7 mouse cellular contexts compared by ENCODE assay signal in the genomic region with DNA sequence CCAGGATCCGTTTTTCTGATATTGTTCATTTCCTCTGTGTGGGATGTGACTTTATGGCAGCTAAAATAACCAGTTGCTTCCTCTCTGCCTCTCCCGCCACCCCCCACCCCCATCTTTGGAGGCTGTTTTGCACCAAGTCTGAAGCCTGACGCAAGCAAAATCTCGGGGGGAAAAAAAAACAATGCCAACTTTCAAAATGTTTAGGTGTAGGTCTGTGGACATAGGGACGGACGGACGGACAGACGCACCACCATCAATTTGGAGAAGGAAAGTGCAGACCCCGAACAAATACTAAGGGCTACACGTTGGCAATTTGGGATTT. TPM values are rescaled to one million over a fixed set of nuclear protein-coding genes. Genes with fewer than 3 reads are reported as not detected.
A peak's percentile ranks its signal among the peaks of the same experiment; 100 is the strongest.
DNase-seq lines count a peak whose midpoint lies in the region; ATAC-seq and TF ChIP-seq lines count a peak whose summit lies in the region.

No protein-coding gene starts in this region.

- no peaks in the 10 kb centered on the region for H3K4me1 ChIP-seq in kidney, adult 2 months (ENCODE audit: control insufficient read depth, insufficient read depth, low read length)
- H3K4me1 ChIP-seq in ES-Bruce4 (ENCODE audit: control insufficient read depth, insufficient read depth, low read length): no peaks in the 10 kb centered on the region
- H3K4me1 ChIP-seq in heart, embryonic 15.5 days (replicated peaks): peaks cover 22% of the 10 kb centered on the region

- TF ChIP-seq EP300 in ES-Bruce4 (IDR thresholded peaks at IDR 0.05; ENCODE audit: insufficient read depth, low read depth, low read length): no peak

- H3K4me2 ChIP-seq in heart, embryonic 15.5 days: peak overlapping the region; percentile 83

- WGBS in kidney, adult 2 months: 17% methylated on average over 10 of the region's 10 CpGs
- WGBS in heart, embryonic 15.5 days: 8% methylated on average over 10 of the region's 10 CpGs
- 2% methylated on average over 10 of the region's 10 CpGs for WGBS in macrophage (ENCODE audit: missing documents)

- DNase-seq in kidney, adult 2 months: no peak
- DNase-seq in kidney, adult 18-20 months: no peak
- no peak for DNase-seq in thymus, postnatal 10 days (ENCODE audit: low spot score in 2 of 2)
- no peak for DNase-seq in spleen, postnatal 14 days (ENCODE audit: low spot score in 2 of 2)

- H3K36me3 ChIP-seq in kidney, adult 2 months (ENCODE audit: control insufficient read depth, insufficient read depth, low read length): no peaks in the 10 kb centered on the region
- peaks cover 8% of the 10 kb centered on the region for H3K36me3 ChIP-seq in ES-Bruce4 (ENCODE audit: control insufficient read depth, insufficient read depth, low read length, poor library complexity, severe bottlenecking)
- H3K36me3 ChIP-seq in heart, embryonic 15.5 days: no peaks in the 10 kb centered on the region
- H3K36me3 ChIP-seq in macrophage (ENCODE audit: inconsistent target): peaks cover 14% of the 10 kb centered on the region; the same call in 1 of the 2 replicates

- TF ChIP-seq POLR2A in kidney, adult 2 months (IDR thresholded peaks at IDR 0.05; ENCODE audit: low read depth, low read length): no peak
- TF ChIP-seq POLR2A in ES-Bruce4 (IDR thresholded peaks at IDR 0.05; ENCODE audit: insufficient read depth, low read length): no peak

- peak overlapping the region; percentile 71 for H3K4me3 ChIP-seq in kidney, adult 2 months (ENCODE audit: insufficient read depth, low read depth, low read length)
- H3K4me3 ChIP-seq in ES-Bruce4 (ENCODE audit: low read depth, low read length) (peak overlapping the region; percentile 94), macrophage (ENCODE audit: inconsistent target) (peak overlapping the region; percentile 47)
- peak overlapping the region; percentile 71 for H3K4me3 ChIP-seq in heart, embryonic 15.5 days

- ATAC-seq in heart, embryonic 15.5 days (replicated peaks; ENCODE audit: insufficient number of reproducible peaks, insufficient read depth, low FRiP score, low read depth): no peak

- TF ChIP-seq CTCF in kidney, adult 2 months (conservative IDR thresholded peaks at IDR 0.05; ENCODE audit: insufficient read depth, insufficient read length, low read depth, low read length): no peak
- no peak for TF ChIP-seq CTCF in ES-Bruce4 (IDR thresholded peaks at IDR 0.05; ENCODE audit: low read depth, low read length)

- no peaks in the 10 kb centered on the region for H3K9me3 ChIP-seq in ES-Bruce4 (replicated peaks; ENCODE audit: control insufficient read depth, insufficient read depth, low read length, poor library complexity, severe bottlenecking)
- no peaks in the 10 kb centered on the region for H3K9me3 ChIP-seq in heart, embryonic 15.5 days (replicated peaks)

- H3K79me2 ChIP-seq in macrophage (ENCODE audit: inconsistent target): peaks cover 20% of the 10 kb centered on the region

- H3K27ac ChIP-seq in kidney, adult 2 months (ENCODE audit: insufficient read depth, low read depth, low read length): peak overlapping the region; percentile 73
- no peak overlapping the region for H3K27ac ChIP-seq in ES-Bruce4 (ENCODE audit: insufficient read depth, low read length)
- 0 out of 2 replicates have a peak overlapping the region, but pooled peaks have one; percentile 28 for H3K27ac ChIP-seq in heart, embryonic 15.5 days
- peak overlapping the region; percentile 99 for H3K27ac ChIP-seq in macrophage

- peak overlapping the region; percentile 99 for H3K9ac ChIP-seq in ES-Bruce4 (ENCODE audit: low read depth, poor library complexity, severe bottlenecking)
- no peak overlapping the region for H3K9ac ChIP-seq in heart, embryonic 15.5 days

- H3K27me3 ChIP-seq in kidney, adult 2 months (replicated peaks; ENCODE audit: control insufficient read depth, insufficient read depth, low read length): peaks cover 7% of the 10 kb centered on the region
- 0 out of 2 replicates have a peak, but pooled peaks cover 3% of the 10 kb centered on the region for H3K27me3 ChIP-seq in ES-Bruce4 (ENCODE audit: control insufficient read depth, insufficient read depth, low read length, poor library complexity, severe bottlenecking)
- peaks cover 82% of the 10 kb centered on the region for H3K27me3 ChIP-seq in heart, embryonic 15.5 days

RNA-seq across cellular contexts. Expression of a gene that starts 1.2 kb away (rescaled TPM):
- 3.2 and 3.4 TPM in 2 replicates for polyA plus RNA-seq in kidney, adult 2 months (2012; rRNA removed)
- polyA plus RNA-seq in ES-Bruce4 (2011; ENCODE audit: insufficient read depth, insufficient read length, low read depth, missing spikeins): 8.2 and 9.0 TPM in 2 replicates
- 13.0 and 13.8 TPM in 2 replicates for polyA plus RNA-seq in heart, embryonic 15.5 days (2015; fragmentation: Nextera tagmentation; extraction: Ambion mirVana)
- total RNA-seq in macrophage (2018; cell fraction: chromatin; rRNA removed): 10 to 100 TPM in 14 of 26 experiments, 1 to 10 TPM in 12; 1.3 to 47.6 (median 10.9) TPM
- total RNA-seq in macrophage (2018; cell fraction: cytosol; rRNA removed): 10 to 100 TPM in 21 of 26 experiments, 1 to 10 TPM in 5; 4.2 to 48.0 (median 31.1) TPM
- 10 to 100 TPM in 14 of 26 experiments, 1 to 10 TPM in 12; 3.0 to 56.7 (median 11.9) TPM for total RNA-seq in macrophage (2018; cell fraction: nucleus; rRNA removed)
- 40.9 to 70.1 TPM (median 44.6 TPM) in 3 replicates for polyA plus RNA-seq in macrophage (2018)

RNA-seq across cellular contexts. Expression of a gene that starts 59.6 kb away (rescaled TPM):
- 0.18 and 0.30 TPM in 2 replicates for polyA plus RNA-seq in kidney, adult 2 months (2012; rRNA removed)
- 130 and 146 TPM in 2 replicates for polyA plus RNA-seq in ES-Bruce4 (2011; ENCODE audit: insufficient read depth, insufficient read length, low read depth, missing spikeins)
- polyA plus RNA-seq in heart, embryonic 15.5 days (2015; fragmentation: Nextera tagmentation; extraction: Ambion mirVana): 39.6 and 45.4 TPM in 2 replicates
- 10 to 100 TPM in 3 of 26 experiments, 1 to 10 TPM in 23; 1.2 to 23.1 (median 3.8) TPM for total RNA-seq in macrophage (2018; cell fraction: chromatin; rRNA removed)
- total RNA-seq in macrophage (2018; cell fraction: cytosol; rRNA removed): 1 to 10 TPM in 24 of 26 experiments, under 1 TPM in 2; 0.80 to 5.9 (median 1.7) TPM
- total RNA-seq in macrophage (2018; cell fraction: nucleus; rRNA removed): 10 to 100 TPM in 2 of 26 experiments, 1 to 10 TPM in 24; 1.3 to 19.6 (median 3.5) TPM
- 1.2 to 5.9 TPM (median 4.1 TPM) in 3 replicates for polyA plus RNA-seq in macrophage (2018)
